Mouse (Mus musculus): ENCODE results near the gene Rps16. TPM values are rescaled to one million over a fixed set of nuclear protein-coding genes. Genes with fewer than 3 reads are reported as not detected.
"Not testable (repeated sequence)": the region's sequence is repeated elsewhere in the genome, so short reads cannot be mapped to it uniquely, and the experiment has no call there.

Gene Rps16
- total and polyA plus RNA-seq, 3 experiments, result 411 to 556 (median 496) TPM

- Histone ChIP-seq H3K27ac (no peak overlapping the region; the same call in 1 of the 2 replicates), H3K27me3 (ENCODE audit: control insufficient read depth, insufficient read depth, low read length) (no peaks in the 10 kb centered on the region), H3K36me3 (ENCODE audit: control insufficient read depth, insufficient read depth, low read length) (0 out of 2 replicates have a peak, but pooled peaks cover 5% of the 10 kb centered on the region), H3K9ac (ENCODE audit: low read depth, low read length) (no peak overlapping the region), H3K79me2 (replicated peaks; ENCODE audit: control insufficient read depth, insufficient read depth, low read length) (no peaks in the 10 kb centered on the region), H3K4me1 (ENCODE audit: control insufficient read depth, insufficient read depth, low read length) (peaks cover 19% of the 10 kb centered on the region), H3K4me3 (no peak overlapping the region)
- DNase-seq, result no peak
- TF ChIP-seq POLR2A (IDR thresholded peaks at IDR 0.05; ENCODE audit: insufficient read depth, low read depth, low read length) (no peak), CTCF (IDR thresholded peaks at IDR 0.05) (no peak), EP300 (IDR thresholded peaks at IDR 0.05; ENCODE audit: insufficient read depth, low read depth, low read length) (no peak)
- 86% methylated on average over 6 of the region's 6 CpGs for WGBS
- intact Hi-C loops (cut with DNase I), result loop anchor here (5.0 kb wide), 1 partner anchor 428 kb away; no protein-coding TSS in a partner anchor
These were observed 33.7 kb downstream of the Rps16 start for GRCm38 (mm10) chr7:28384162-28384561.

DNA sequence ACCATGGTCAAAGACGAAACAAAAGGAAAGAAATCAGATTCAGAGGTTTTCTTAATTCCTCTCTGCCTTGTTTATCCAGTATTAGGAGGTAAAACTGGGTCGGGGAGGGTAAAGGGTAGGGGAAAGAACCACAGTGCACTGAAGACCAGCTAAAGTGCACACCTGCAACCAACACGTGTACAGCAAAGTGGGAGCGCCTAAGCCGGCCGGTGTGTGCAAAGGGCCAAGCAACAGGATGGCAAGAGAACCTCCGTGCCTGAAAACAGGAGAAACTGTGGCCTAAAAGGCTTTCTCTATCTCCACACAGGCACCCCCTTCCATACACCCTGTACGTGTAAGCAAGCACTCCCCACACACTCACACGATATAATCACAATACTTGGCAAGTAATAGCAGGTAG is 34.7 kb downstream of the Rps16 start:
- intact Hi-C loops (cut with DNase I), result loop anchor here (5.0 kb wide), 1 partner anchor 108 kb away; the partner anchor contains the start of gene Eid2b
- TF ChIP-seq POLR2A (IDR thresholded peaks at IDR 0.05; ENCODE audit: insufficient read depth, low read depth, low read length) (no peak), CTCF (IDR thresholded peaks at IDR 0.05) (no peak), EP300 (IDR thresholded peaks at IDR 0.05; ENCODE audit: insufficient read depth, low read depth, low read length) (no peak)
- Histone ChIP-seq H3K4me3 (no peak overlapping the region), H3K36me3 (ENCODE audit: control insufficient read depth, insufficient read depth, low read length) (0 out of 2 replicates have a peak, but pooled peaks cover 5% of the 10 kb centered on the region), H3K27me3 (ENCODE audit: control insufficient read depth, insufficient read depth, low read length) (no peaks in the 10 kb centered on the region), H3K79me2 (replicated peaks; ENCODE audit: control insufficient read depth, insufficient read depth, low read length) (no peaks in the 10 kb centered on the region), H3K4me1 (ENCODE audit: control insufficient read depth, insufficient read depth, low read length) (peaks cover 19% of the 10 kb centered on the region), H3K9ac (ENCODE audit: low read depth, low read length) (no peak overlapping the region), H3K27ac (peak overlapping the region; percentile 62)
- DNase-seq, result no peak
- WGBS, result 88% methylated on average over 9 of the region's 9 CpGs

- TF ChIP-seq POLR2A (IDR thresholded peaks at IDR 0.05; ENCODE audit: insufficient read depth, low read depth, low read length) (no peak), CTCF (IDR thresholded peaks at IDR 0.05) (no peak), EP300 (IDR thresholded peaks at IDR 0.05; ENCODE audit: insufficient read depth, low read depth, low read length) (no peak)
- no peaks in the 10 kb centered on the region for H3K27me3 ChIP-seq (ENCODE audit: control insufficient read depth, insufficient read depth, low read length)
- 74% methylated on average over 7 of the region's 7 CpGs for WGBS
- H3K9ac ChIP-seq (ENCODE audit: low read depth, low read length), result no peak overlapping the region
- H3K27ac ChIP-seq, result peak overlapping the region; percentile 62
- H3K36me3 ChIP-seq (ENCODE audit: control insufficient read depth, insufficient read depth, low read length), result no peaks in the 10 kb centered on the region
- peaks cover 15% of the 10 kb centered on the region for H3K4me1 ChIP-seq (ENCODE audit: control insufficient read depth, insufficient read depth, low read length)
- intact Hi-C loops (cut with DNase I), result loop anchor here (1.0 to 5.0 kb wide), 2 partner anchors 13 to 109 kb away; partner anchors contain the start of gene Eid2b
- peak; percentile 57 to 77 for DNase-seq
- H3K4me3 ChIP-seq, result no peak overlapping the region
- H3K79me2 ChIP-seq (replicated peaks; ENCODE audit: control insufficient read depth, insufficient read depth, low read length), result no peaks in the 10 kb centered on the region
These were observed 35.6 kb downstream of the Rps16 start for GRCm38 (mm10) chr7:28386007-28386406.

DNA sequence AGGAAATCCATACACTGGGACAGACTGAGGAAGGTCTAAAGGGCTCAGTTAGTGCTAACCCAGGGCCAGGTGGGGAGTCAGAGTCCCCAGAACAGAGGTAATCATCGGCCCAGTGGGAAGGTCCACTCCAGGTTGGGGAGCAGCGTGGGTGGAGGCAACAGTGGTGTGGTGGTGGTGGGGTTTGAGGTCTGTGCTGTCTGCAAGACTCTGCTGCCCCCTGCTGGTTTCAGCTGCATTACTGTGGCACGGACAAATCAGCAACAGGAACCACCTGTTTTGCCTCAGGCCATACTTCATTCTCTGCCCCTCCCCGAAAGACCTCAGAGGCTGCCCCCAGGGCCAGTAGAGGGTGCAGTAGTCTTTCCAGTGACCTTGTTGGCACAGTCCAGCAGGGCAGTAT is 36.0 kb downstream of the Rps16 start:
- H3K9ac ChIP-seq (ENCODE audit: low read depth, low read length), result no peak overlapping the region

GRCm38 (mm10) chr7:28386877-28387276 is 36.4 kb downstream of the Rps16 start:
- H3K27ac ChIP-seq; H3K4me3 ChIP-seq; H3K27me3 ChIP-seq (ENCODE audit: control insufficient read depth, insufficient read depth, low read length); DNase-seq; H3K79me2 ChIP-seq (replicated peaks; ENCODE audit: control insufficient read depth, insufficient read depth, low read length); H3K9ac ChIP-seq (ENCODE audit: low read depth, low read length); H3K36me3 ChIP-seq (ENCODE audit: control insufficient read depth, insufficient read depth, low read length): not testable (repeated sequence)
- WGBS, result 68% methylated on average over 6 of the region's 6 CpGs
- intact Hi-C loops (cut with DNase I), result loop anchor here (1.0 to 5.0 kb wide), 2 partner anchors 14 to 110 kb away; partner anchors contain the start of gene Eid2b
- H3K4me1 ChIP-seq (ENCODE audit: control insufficient read depth, insufficient read depth, low read length), result peaks cover 15% of the 10 kb centered on the region

More for the DNA sequence above, 36.0 kb downstream of the Rps16 start:
- peak; percentile 99 for TF ChIP-seq EP300 (IDR thresholded peaks at IDR 0.05; ENCODE audit: insufficient read depth, low read depth, low read length)
- peak; percentile 82 for TF ChIP-seq CTCF (IDR thresholded peaks at IDR 0.05)
- no peak for TF ChIP-seq POLR2A (IDR thresholded peaks at IDR 0.05; ENCODE audit: insufficient read depth, low read depth, low read length)
- H3K4me1 ChIP-seq (ENCODE audit: control insufficient read depth, insufficient read depth, low read length), result peaks cover 15% of the 10 kb centered on the region
- no peaks in the 10 kb centered on the region for H3K27me3 ChIP-seq (ENCODE audit: control insufficient read depth, insufficient read depth, low read length)
- no peak overlapping the region for H3K4me3 ChIP-seq
- H3K36me3 ChIP-seq (ENCODE audit: control insufficient read depth, insufficient read depth, low read length), result no peaks in the 10 kb centered on the region
- 1% methylated on average over 4 of the region's 4 CpGs for WGBS
- H3K79me2 ChIP-seq (replicated peaks; ENCODE audit: control insufficient read depth, insufficient read depth, low read length), result no peaks in the 10 kb centered on the region
- intact Hi-C loops (cut with DNase I), result loop anchor here (1.0 to 5.0 kb wide), 2 partner anchors 13 to 109 kb away; partner anchors contain the start of gene Eid2b
- DNase-seq, result peak; percentile 86 to 89
- peak overlapping the region; percentile 62 for H3K27ac ChIP-seq

DNA sequence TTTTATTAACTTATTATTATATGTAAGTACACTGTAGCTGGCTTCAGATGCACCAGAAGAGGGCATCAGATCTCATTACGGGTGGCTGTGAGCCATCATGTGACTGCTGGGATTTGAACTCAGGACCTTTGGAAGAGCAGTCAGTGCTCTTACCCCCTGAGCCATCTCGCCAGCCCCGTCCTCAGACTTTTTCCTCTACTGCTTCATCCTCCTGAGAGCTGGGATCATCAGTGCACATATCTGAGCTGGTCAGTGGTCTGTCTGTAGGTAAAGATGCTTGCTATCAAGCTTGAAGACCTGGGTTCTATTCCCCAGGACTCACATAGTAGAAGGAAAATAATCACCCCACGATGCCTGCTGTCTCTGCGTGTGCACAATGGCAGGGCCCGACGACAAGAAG is 36.9 kb downstream of the Rps16 start:
- WGBS, result 83% methylated on average over 7 of the region's 7 CpGs
- not testable (repeated sequence) for H3K27ac ChIP-seq; H3K27me3 ChIP-seq (ENCODE audit: control insufficient read depth, insufficient read depth, low read length); H3K4me3 ChIP-seq; H3K79me2 ChIP-seq (replicated peaks; ENCODE audit: control insufficient read depth, insufficient read depth, low read length); DNase-seq; H3K9ac ChIP-seq (ENCODE audit: low read depth, low read length); H3K36me3 ChIP-seq (ENCODE audit: control insufficient read depth, insufficient read depth, low read length)
- intact Hi-C loops (cut with DNase I), result loop anchor here (5.0 kb wide), 1 partner anchor 110 kb away; the partner anchor contains the start of gene Eid2b
- peaks cover 13% of the 10 kb centered on the region for H3K4me1 ChIP-seq (ENCODE audit: control insufficient read depth, insufficient read depth, low read length)

Data from heart, adult 2 months (tissue).